Mouse (Mus musculus): Measurements from ENCODE around the gene Rsrc1.
"Not testable (repeated sequence)": the region's sequence is repeated elsewhere in the genome, so short reads cannot be mapped to it uniquely, and the experiment has no call there.

The Rsrc1 gene

GRCm38 (mm10) chr3:66985539-66986286, 4.5 kb downstream of the Rsrc1 start:
- peak; percentile 63 to 67 for DNase-seq (ENCODE audit: low spot score in 2 of 2)

GRCm38 (mm10) chr3:66986287-66986560, 5.0 kb downstream of the Rsrc1 start:
- DNase-seq (ENCODE audit: low spot score in 2 of 2): no peak

GRCm38 (mm10) chr3:66996820-66997219, 15.6 kb downstream of the Rsrc1 start:
- no peak for DNase-seq (ENCODE audit: low spot score in 2 of 2)

DNA sequence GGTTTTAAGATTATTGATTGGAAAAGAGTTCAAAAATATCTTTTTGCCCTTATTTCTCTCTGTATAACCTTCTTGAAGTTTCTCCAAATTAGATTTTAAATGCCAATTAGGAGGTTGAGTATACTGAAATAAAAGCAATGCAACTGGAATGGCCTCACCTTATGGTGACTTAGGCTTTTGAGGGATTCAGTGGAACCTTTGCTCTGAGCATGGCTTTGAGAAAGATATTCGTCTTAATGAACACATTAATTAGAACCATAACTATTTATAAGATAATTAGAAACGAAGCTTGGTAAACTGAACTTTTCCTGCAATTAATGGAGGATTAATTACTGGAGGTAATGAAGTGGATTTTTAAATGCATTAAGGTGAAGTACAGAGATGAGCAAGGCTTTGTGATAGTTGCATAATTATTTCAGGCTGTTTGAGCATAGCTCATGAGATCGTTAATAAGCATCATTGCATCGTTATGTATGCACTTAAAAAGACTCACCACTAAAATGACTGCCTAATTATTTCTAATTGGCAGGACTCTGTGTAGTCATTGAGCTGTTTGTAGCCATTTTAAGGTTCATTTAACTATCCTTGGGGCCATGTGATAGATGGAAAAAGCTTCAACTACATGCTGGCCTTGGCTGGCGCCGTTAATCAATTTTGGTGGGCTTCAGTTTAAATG, 55.3 kb downstream of the Rsrc1 start:
- no peak for DNase-seq (ENCODE audit: low spot score in 2 of 2)

DNA sequence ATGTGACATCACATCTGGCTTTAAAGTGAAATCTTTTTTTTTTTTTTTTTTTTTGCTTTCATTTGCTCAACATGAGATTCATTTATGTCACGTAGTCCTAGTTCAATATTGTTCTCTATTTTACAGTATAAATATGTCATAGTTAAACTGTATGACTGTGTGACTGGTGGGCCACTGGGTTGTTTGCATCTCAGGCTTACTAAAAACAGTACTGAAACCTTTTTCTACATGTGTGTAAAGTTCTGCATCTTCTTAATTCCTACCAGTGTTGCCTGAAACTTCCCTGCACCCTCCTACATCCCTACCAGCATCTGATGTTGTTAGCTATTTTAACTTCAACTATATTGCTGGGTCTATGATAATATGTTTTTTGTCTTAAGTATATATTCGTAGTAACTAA, 78.6 kb downstream of the Rsrc1 start:
- no peak for DNase-seq (ENCODE audit: low spot score in 2 of 2)

DNA sequence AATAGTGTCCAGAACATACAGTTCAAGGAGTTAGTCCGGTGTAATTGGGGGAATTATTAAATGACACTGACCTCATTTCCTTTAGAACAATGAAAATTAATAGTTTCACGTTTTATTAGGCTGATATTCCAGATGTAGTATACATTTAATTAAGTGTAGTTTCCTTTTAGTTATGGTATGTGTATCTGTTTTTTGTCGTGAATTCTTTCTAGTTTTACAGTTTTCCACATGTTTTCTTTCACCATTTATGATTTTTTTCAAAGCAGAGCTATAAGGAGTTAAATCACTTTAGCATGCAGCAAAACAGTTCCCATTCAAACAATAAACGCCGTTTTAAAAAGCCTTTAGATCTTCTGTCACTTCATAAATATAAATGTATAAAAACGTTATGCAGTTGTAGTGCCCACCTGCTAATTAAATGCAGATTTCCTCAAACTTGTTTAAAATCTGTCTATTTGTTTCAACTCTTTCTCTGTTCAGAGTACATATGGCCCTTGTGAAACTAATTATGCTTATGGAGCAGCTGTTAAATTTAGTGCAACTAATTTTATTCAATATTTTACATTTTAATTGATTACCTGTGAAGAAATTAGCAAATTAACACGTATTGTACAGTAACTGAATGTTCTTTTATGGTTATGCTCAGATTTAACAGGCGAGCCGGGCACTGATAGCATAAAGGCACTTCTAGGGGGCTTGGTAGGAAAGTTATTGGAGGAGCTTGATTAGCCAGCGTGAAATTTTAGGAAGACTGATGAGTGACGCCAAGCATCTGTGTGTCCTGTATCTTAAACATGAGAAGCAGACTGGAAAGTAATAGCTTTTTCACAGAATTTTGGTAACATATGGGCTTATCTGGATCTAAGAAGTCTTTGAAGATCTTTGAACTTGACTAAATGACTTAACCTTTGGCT, 89.6 kb downstream of the Rsrc1 start:
- DNase-seq (ENCODE audit: low spot score in 2 of 2): no peak

DNA sequence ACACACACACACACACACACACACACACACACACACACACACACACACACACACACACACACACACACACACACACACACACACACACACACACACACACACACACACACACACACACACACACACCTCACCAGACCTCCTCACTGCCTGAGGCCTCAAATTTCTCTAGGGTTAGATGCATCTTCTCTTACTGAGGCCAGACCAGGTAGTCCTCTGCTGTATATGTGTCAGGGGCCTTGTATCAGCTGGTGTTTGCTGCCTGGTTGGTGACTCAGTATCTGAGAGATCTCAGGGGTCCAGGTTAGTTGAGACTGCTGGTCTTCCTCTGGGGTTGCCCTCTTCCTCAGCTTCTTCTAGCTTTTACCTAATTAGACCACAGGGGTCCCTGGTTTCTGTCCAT, 92.5 kb downstream of the Rsrc1 start:
- DNase-seq (ENCODE audit: low spot score in 2 of 2): not testable (repeated sequence)

GRCm38 (mm10) chr3:67075484-67075883, 94.3 kb downstream of the Rsrc1 start:
- DNase-seq (ENCODE audit: low spot score in 2 of 2): no peak

GRCm38 (mm10) chr3:67084742-67085141, 103.6 kb downstream of the Rsrc1 start:
- DNase-seq (ENCODE audit: low spot score in 2 of 2): no peak

DNA sequence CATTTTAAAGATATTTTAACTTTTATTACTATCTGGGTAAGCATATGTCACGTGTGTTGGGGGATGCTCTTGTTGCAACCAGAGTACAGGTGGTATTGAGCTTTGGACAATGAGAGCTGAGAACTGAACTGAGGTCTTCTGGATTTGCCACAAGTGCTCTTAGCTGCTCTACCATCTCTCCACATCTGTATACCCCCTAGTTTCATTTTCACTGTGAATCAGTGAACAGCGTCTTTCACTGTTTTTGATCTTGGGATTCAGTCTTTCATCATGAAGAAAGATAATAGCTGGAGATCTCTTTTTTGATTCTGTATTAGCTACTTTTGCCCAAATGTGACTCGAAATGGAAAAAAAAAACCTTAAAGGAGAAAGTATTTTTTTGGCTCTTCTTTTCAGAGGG, 127.2 kb downstream of the Rsrc1 start:
- DNase-seq (ENCODE audit: low spot score in 2 of 2): no peak

- no peak for DNase-seq (ENCODE audit: low spot score in 2 of 2)
These were observed 135.1 kb downstream of the Rsrc1 start for GRCm38 (mm10) chr3:67116317-67116716.

DNA sequence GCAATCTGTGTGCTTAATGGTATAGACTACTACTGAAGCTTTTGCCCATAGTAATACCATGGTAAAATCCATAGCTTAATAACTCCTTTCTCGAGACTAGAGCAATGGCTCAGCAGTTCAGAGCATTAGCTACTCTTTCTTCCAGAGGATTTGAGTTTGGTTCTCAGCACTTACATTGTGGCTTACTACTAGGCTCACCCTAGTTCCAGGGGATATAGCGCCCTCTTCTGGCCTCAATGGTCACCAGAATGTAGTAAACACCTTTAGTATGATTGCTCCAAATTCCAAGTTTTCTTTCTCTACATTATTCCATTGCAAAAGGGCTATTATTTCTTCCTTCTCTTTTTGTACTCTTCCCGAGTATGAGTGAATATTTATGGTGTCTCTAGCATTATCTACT, 151.3 kb downstream of the Rsrc1 start:
- no peak for DNase-seq (ENCODE audit: low spot score in 2 of 2)

GRCm38 (mm10) chr3:67135749-67136375, 154.7 kb downstream of the Rsrc1 start:
- DNase-seq (ENCODE audit: low spot score in 2 of 2): no peak

GRCm38 (mm10) chr3:67144952-67145351, 163.8 kb downstream of the Rsrc1 start:
- DNase-seq (ENCODE audit: low spot score in 2 of 2): no peak

- no peak for DNase-seq (ENCODE audit: low spot score in 2 of 2)
These were observed 165.1 kb downstream of the Rsrc1 start for GRCm38 (mm10) chr3:67146280-67146679.

GRCm38 (mm10) chr3:67147246-67147645, 166.1 kb downstream of the Rsrc1 start:
- DNase-seq (ENCODE audit: low spot score in 2 of 2): no peak

- DNase-seq (ENCODE audit: low spot score in 2 of 2): no peak
These were observed 216.0 kb downstream of the Rsrc1 start for GRCm38 (mm10) chr3:67197179-67197578.

GRCm38 (mm10) chr3:67213047-67213457, 231.9 kb downstream of the Rsrc1 start:
- no peak for DNase-seq (ENCODE audit: low spot score in 2 of 2)

- DNase-seq (ENCODE audit: low spot score in 2 of 2): no peak
These were observed 251.5 kb downstream of the Rsrc1 start for GRCm38 (mm10) chr3:67232617-67233241.

DNA sequence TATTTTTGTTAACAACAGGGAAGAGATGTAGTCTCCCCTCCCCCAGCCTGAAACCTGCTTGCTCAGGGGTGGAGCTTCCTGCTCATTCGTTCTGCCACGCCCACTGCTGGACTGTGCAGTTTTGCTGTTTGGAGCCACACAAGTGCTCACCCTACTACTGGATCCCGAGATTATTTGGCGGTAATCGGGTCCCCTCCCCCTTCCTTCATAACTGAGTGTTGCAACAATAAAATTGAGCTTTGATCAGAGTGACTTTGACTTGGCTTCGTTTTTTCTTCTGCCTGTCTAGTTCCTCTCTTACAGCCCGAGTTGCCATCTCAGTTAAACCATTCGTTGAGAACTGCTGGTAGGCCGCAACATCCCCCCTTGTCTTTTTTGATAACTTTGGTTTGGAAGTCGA, 261.3 kb downstream of the Rsrc1 start:
- DNase-seq (ENCODE audit: low spot score in 2 of 2): not testable (repeated sequence)

- no peak for DNase-seq (ENCODE audit: low spot score in 2 of 2)
These were observed 286.3 kb downstream of the Rsrc1 start for GRCm38 (mm10) chr3:67267448-67267847.

GRCm38 (mm10) chr3:67279781-67280180, 298.6 kb downstream of the Rsrc1 start:
- no peak for DNase-seq (ENCODE audit: low spot score in 2 of 2)

All from frontal cortex, postnatal 25 days (tissue).